Mouse (Mus musculus) ES-E14 (cell line): ENCODE measurements around the gene Gbf1.

Experiments used
- HCFC1 ChIP-seq: IDR thresholded peaks from 2 replicates; pipeline ENCODE4 v1.6.1; 2012; ENCODE audit warnings: low read length, inconsistent platforms, borderline replicate concordance; ENCODE audit not compliant: insufficient read depth
- MAFK ChIP-seq: IDR thresholded peaks from 2 replicates; pipeline ENCODE4 v1.6.1; 2014; ENCODE audit warnings: mild to moderate bottlenecking, low read depth, low read length, inconsistent platforms; ENCODE audit not compliant: insufficient read depth

GRCm38 (mm10) chr19:46180274-46180673, 28.0 kb downstream of the Gbf1 start:
- TF ChIP-seq MAFK (no peak), HCFC1 (no peak)
